Mouse (Mus musculus): Measurements from ENCODE around the gene Cryzl2. TPM values are rescaled to one million over a fixed set of nuclear protein-coding genes. Genes with fewer than 3 reads are reported as not detected.

Gene Cryzl2
- polyA plus RNA-seq, 1 experiment = 0.15 TPM

DNA sequence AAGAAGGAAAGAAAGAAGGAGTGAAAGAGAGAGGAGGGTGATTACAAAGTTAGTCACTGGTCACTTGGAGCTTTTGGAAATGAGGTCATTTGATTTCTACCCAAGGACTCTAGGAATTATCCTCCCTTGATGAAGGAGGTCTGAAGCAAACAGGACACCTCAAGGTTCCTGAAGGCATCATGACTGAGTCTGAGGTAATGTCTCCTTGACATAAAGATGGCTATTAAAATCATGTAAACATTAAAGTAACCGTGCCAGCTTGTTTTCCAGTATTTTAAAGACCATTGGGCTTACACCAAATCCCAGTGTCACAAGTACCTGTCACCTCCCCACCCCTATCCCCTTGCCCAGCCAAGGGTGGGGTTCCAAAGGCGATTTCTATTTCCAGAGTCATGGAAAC, 20.1 kb upstream of the Cryzl2 start:
- TF ChIP-seq TAL1 (IDR thresholded peaks at IDR 0.05; ENCODE audit: low read length) (no peak), GATA1 (IDR thresholded peaks at IDR 0.05; ENCODE audit: low read length) (no peak)
- H3K9me3 ChIP-seq (ENCODE audit: control insufficient read depth, low read length) = no peaks in the 10 kb centered on the region
- H3K36me3 ChIP-seq (ENCODE audit: control insufficient read depth) = no peaks in the 10 kb centered on the region
- no peak overlapping the region for H3K4me3 ChIP-seq (replicated peaks)
- H3K27me3 ChIP-seq (ENCODE audit: control insufficient read depth) = no peaks in the 10 kb centered on the region
- H3K4me1 ChIP-seq (ENCODE audit: control insufficient read depth) = no peaks in the 10 kb centered on the region; the same call in 1 of the 2 replicates

GRCm38 (mm10) chr1:157439101-157439500, 19.3 kb upstream of the Cryzl2 start:
- no peaks in the 10 kb centered on the region for H3K36me3 ChIP-seq (ENCODE audit: control insufficient read depth)
- no peaks in the 10 kb centered on the region for H3K9me3 ChIP-seq (ENCODE audit: control insufficient read depth, low read length)
- no peak overlapping the region for H3K4me3 ChIP-seq (replicated peaks)
- TF ChIP-seq GATA1 (IDR thresholded peaks at IDR 0.05; ENCODE audit: low read length) (no peak), TAL1 (IDR thresholded peaks at IDR 0.05; ENCODE audit: low read length) (no peak)
- H3K27me3 ChIP-seq (ENCODE audit: control insufficient read depth) = no peaks in the 10 kb centered on the region
- peaks cover 2% of the 10 kb centered on the region for H3K4me1 ChIP-seq (ENCODE audit: control insufficient read depth)

DNA sequence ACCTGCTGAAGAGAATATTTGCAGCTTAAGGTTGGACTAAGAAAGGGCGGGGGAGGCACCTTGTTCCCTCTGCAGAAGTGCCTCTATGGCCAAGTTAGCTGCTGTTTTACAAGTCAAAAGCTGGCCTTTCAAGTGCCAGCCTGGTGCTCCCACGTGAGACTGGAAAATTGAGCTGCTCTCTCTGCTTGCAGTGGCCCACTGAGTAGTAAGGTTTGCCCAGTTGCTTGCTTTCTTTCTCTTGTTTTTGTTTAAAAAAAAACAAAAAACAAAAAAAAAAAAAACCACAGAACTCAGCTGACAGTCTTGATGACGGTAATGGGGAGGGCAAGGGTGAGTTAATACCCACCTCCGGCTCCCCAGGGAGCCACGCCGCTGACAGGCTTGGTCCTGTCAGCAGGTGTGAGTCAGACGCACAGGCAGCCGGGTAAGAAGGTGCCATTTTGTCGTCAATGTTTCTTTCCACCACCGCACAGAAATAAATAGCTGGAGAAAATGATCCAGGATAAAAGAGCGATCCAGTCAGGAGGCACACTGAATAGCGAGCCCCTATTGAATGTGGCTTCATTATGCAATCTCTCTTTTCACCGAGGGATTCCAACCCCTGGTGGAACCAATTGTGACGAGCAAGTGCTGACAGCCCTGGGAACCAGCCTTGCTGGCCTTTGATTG, 18.3 kb upstream of the Cryzl2 start:
- Histone ChIP-seq H3K4me1 (ENCODE audit: control insufficient read depth) (peaks cover 6% of the 10 kb centered on the region), H3K9me3 (ENCODE audit: control insufficient read depth, low read length) (no peaks in the 10 kb centered on the region), H3K27me3 (ENCODE audit: control insufficient read depth) (no peaks in the 10 kb centered on the region), H3K4me3 (replicated peaks) (no peak overlapping the region), H3K36me3 (ENCODE audit: control insufficient read depth) (no peaks in the 10 kb centered on the region)
- TF ChIP-seq GATA1 (IDR thresholded peaks at IDR 0.05; ENCODE audit: low read length) (no peak), TAL1 (IDR thresholded peaks at IDR 0.05; ENCODE audit: low read length) (no peak)

GRCm38 (mm10) chr1:157443026-157443722, 15.2 kb upstream of the Cryzl2 start:
- no peak for TF ChIP-seq TAL1 (IDR thresholded peaks at IDR 0.05; ENCODE audit: low read length)
- no peak for TF ChIP-seq GATA1 (IDR thresholded peaks at IDR 0.05; ENCODE audit: low read length)
- no peaks in the 10 kb centered on the region for H3K9me3 ChIP-seq (ENCODE audit: control insufficient read depth, low read length)
- no peaks in the 10 kb centered on the region for H3K27me3 ChIP-seq (ENCODE audit: control insufficient read depth)
- no peak overlapping the region for H3K4me3 ChIP-seq (replicated peaks)
- H3K36me3 ChIP-seq (ENCODE audit: control insufficient read depth) = no peaks in the 10 kb centered on the region
- peaks cover 6% of the 10 kb centered on the region for H3K4me1 ChIP-seq (ENCODE audit: control insufficient read depth)

GRCm38 (mm10) chr1:157443723-157444561, 14.4 kb upstream of the Cryzl2 start:
- no peak for TF ChIP-seq TAL1 (IDR thresholded peaks at IDR 0.05; ENCODE audit: low read length)
- no peak for TF ChIP-seq GATA1 (IDR thresholded peaks at IDR 0.05; ENCODE audit: low read length)
- Histone ChIP-seq H3K27me3 (ENCODE audit: control insufficient read depth) (no peaks in the 10 kb centered on the region), H3K4me3 (replicated peaks) (no peak overlapping the region), H3K9me3 (ENCODE audit: control insufficient read depth, low read length) (no peaks in the 10 kb centered on the region), H3K36me3 (ENCODE audit: control insufficient read depth) (no peaks in the 10 kb centered on the region), H3K4me1 (ENCODE audit: control insufficient read depth) (peaks cover 6% of the 10 kb centered on the region)

DNA sequence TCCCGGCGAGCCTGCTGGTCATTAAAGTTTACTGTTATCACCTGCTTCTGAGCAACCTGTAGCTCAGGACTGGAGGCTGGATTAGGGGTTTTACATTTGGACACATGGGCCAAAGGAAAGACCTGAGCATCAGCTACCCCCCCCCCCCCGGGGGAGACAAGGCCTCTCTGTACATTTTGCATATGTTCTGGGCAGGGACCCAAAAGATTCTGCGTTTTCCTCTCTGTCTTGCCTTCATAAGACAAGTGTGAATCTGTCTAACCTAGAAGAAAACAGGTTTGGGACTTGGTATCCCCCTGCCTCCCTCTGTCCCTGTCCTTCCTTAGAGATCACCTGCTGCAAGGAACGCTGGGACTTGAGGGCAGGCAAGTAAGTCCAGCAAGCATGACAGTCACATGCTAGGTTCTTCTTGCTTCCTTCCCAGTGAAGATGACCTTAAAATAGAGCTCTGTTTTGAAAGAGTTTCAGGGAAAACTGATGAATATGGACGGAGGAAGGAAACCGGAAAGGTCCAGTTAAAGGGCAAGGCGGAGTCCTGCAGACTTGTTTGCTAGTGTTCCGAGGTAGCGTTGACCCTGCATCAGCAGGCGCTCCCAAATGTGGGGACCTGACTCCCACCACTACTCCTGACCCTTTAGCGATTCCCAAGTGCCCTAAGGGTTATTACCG, 13.6 kb upstream of the Cryzl2 start:
- Histone ChIP-seq H3K9me3 (ENCODE audit: control insufficient read depth, low read length) (no peaks in the 10 kb centered on the region), H3K4me3 (replicated peaks) (no peak overlapping the region), H3K27me3 (ENCODE audit: control insufficient read depth) (peaks cover 5% of the 10 kb centered on the region), H3K4me1 (ENCODE audit: control insufficient read depth) (peaks cover 10% of the 10 kb centered on the region), H3K36me3 (ENCODE audit: control insufficient read depth) (no peaks in the 10 kb centered on the region)
- TF ChIP-seq TAL1 (IDR thresholded peaks at IDR 0.05; ENCODE audit: low read length) (no peak), GATA1 (IDR thresholded peaks at IDR 0.05; ENCODE audit: low read length) (no peak)

GRCm38 (mm10) chr1:157445398-157445910, 12.9 kb upstream of the Cryzl2 start:
- Histone ChIP-seq H3K4me1 (ENCODE audit: control insufficient read depth) (peaks cover 14% of the 10 kb centered on the region), H3K9me3 (ENCODE audit: control insufficient read depth, low read length) (no peaks in the 10 kb centered on the region), H3K27me3 (ENCODE audit: control insufficient read depth) (peaks cover 9% of the 10 kb centered on the region), H3K36me3 (ENCODE audit: control insufficient read depth) (no peaks in the 10 kb centered on the region), H3K4me3 (replicated peaks) (no peak overlapping the region)
- TF ChIP-seq GATA1 (IDR thresholded peaks at IDR 0.05; ENCODE audit: low read length) (no peak), TAL1 (IDR thresholded peaks at IDR 0.05; ENCODE audit: low read length) (no peak)

DNA sequence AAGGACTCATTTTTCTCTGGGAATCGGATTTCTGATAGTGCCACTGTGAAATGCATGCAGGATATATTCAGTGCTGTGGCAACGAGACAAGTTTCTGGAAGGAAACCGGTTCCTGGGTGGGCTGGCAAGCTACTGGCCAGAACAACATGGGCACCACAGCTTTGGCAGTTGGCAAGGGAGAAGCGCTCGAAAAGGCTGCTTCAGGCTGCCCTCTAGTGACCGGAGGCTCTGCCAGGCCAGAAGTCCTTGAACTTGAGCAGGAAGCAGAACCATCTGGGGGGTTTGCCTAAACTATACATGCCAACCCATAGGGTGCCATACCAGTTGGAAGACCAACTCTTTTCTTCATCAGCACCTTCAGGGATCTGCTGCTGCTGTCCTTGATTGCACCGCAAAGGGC, 12.1 kb upstream of the Cryzl2 start:
- H3K4me3 ChIP-seq (replicated peaks) = no peak overlapping the region
- no peak for TF ChIP-seq GATA1 (IDR thresholded peaks at IDR 0.05; ENCODE audit: low read length)
- no peak for TF ChIP-seq TAL1 (IDR thresholded peaks at IDR 0.05; ENCODE audit: low read length)
- peaks cover 9% of the 10 kb centered on the region for H3K27me3 ChIP-seq (ENCODE audit: control insufficient read depth)
- H3K4me1 ChIP-seq (ENCODE audit: control insufficient read depth) = peaks cover 14% of the 10 kb centered on the region
- H3K9me3 ChIP-seq (ENCODE audit: control insufficient read depth, low read length) = no peaks in the 10 kb centered on the region
- H3K36me3 ChIP-seq (ENCODE audit: control insufficient read depth) = no peaks in the 10 kb centered on the region

All from erythroblast, embryonic 14.5 days (primary cell).